Mouse (Mus musculus): ENCODE results near the gene Slc35a3. TPM values are rescaled to one million over a fixed set of nuclear protein-coding genes. Genes with fewer than 3 reads are reported as not detected.
"Not testable (repeated sequence)": the region's sequence is repeated elsewhere in the genome, so short reads cannot be mapped to it uniquely, and the experiment has no call there.

Slc35a3 gene
- 10 to 100 TPM; 12.6 to 15.6 TPM for total RNA-seq (2021)
- long read RNA-seq, experiment 1, full-length matches to known transcripts, result 4 of 6 reads
- long read RNA-seq, experiment 1, partial matches to known transcripts, result 0 of 6 reads
- long read RNA-seq, experiment 1, other reads (novel, unspliced or antisense), result 2 of 6 reads
- long read RNA-seq, experiment 2, full-length matches to known transcripts, result 5 of 13 reads
- long read RNA-seq, experiment 2, partial matches to known transcripts, result 2 of 13 reads
- long read RNA-seq, experiment 2, other reads (novel, unspliced or antisense), result 6 of 13 reads

- DNase-seq (ENCODE audit: low spot score in 2 of 2), result no peak
Observed at GRCm38 (mm10) chr3:116712436-116712881, at the start of gene Slc35a3. Slc35a3 (minus strand) TSS chr3:116712831.

- DNase-seq (ENCODE audit: low spot score in 2 of 2), result no peak
Observed at GRCm38 (mm10) chr3:116752818-116753217, 40.2 kb upstream of the Slc35a3 start.

- DNase-seq (ENCODE audit: low spot score in 2 of 2), result no peak
Observed at GRCm38 (mm10) chr3:116751191-116751860, 38.7 kb upstream of the Slc35a3 start.

- no peak for DNase-seq (ENCODE audit: low spot score in 2 of 2)
Observed at GRCm38 (mm10) chr3:116748391-116749170, 36.0 kb upstream of the Slc35a3 start.

GRCm38 (mm10) chr3:116747648-116748047 lies 35.0 kb upstream of the Slc35a3 start:
- not testable (repeated sequence) for DNase-seq (ENCODE audit: low spot score in 2 of 2)

- DNase-seq (ENCODE audit: low spot score in 2 of 2), result no peak
Observed at GRCm38 (mm10) chr3:116740963-116741362, 28.3 kb upstream of the Slc35a3 start.

- DNase-seq (ENCODE audit: low spot score in 2 of 2), result no peak
Observed at GRCm38 (mm10) chr3:116740106-116740505, 27.5 kb upstream of the Slc35a3 start.

- DNase-seq (ENCODE audit: low spot score in 2 of 2), result no peak
Observed at GRCm38 (mm10) chr3:116737326-116737731, 24.7 kb upstream of the Slc35a3 start.

- DNase-seq (ENCODE audit: low spot score in 2 of 2), result no peak
Observed at GRCm38 (mm10) chr3:116729483-116730174, 17.0 kb upstream of the Slc35a3 start.

GRCm38 (mm10) chr3:116726807-116727206 lies 14.2 kb upstream of the Slc35a3 start:
- DNase-seq (ENCODE audit: low spot score in 2 of 2), result no peak

- DNase-seq (ENCODE audit: low spot score in 2 of 2), result no peak
Observed at GRCm38 (mm10) chr3:116723496-116724481, 11.2 kb upstream of the Slc35a3 start.

- no peak for DNase-seq (ENCODE audit: low spot score in 2 of 2)
Observed at GRCm38 (mm10) chr3:116722980-116723379, 10.3 kb upstream of the Slc35a3 start.

GRCm38 (mm10) chr3:116718951-116719350 lies 6.3 kb upstream of the Slc35a3 start:
- DNase-seq (ENCODE audit: low spot score in 2 of 2), result no peak

- no peak for DNase-seq (ENCODE audit: low spot score in 2 of 2)
Observed at GRCm38 (mm10) chr3:116713031-116713430, 400 bp upstream of the Slc35a3 start.

GRCm38 (mm10) chr3:116711624-116712435 lies 801 bp downstream of the Slc35a3 start:
- peak; percentile 77 to 86 for DNase-seq (ENCODE audit: low spot score in 2 of 2)

- no peak for DNase-seq (ENCODE audit: low spot score in 2 of 2)
Observed at GRCm38 (mm10) chr3:116710941-116711340, 1.7 kb downstream of the Slc35a3 start.

GRCm38 (mm10) chr3:116705637-116706204 lies 6.9 kb downstream of the Slc35a3 start:
- DNase-seq (ENCODE audit: low spot score in 2 of 2), result no peak

- no peak for DNase-seq (ENCODE audit: low spot score in 2 of 2)
Observed at GRCm38 (mm10) chr3:116703835-116704234, 8.8 kb downstream of the Slc35a3 start.
